23 mouse cellular contexts compared by ENCODE assay signal in the genomic region with DNA sequence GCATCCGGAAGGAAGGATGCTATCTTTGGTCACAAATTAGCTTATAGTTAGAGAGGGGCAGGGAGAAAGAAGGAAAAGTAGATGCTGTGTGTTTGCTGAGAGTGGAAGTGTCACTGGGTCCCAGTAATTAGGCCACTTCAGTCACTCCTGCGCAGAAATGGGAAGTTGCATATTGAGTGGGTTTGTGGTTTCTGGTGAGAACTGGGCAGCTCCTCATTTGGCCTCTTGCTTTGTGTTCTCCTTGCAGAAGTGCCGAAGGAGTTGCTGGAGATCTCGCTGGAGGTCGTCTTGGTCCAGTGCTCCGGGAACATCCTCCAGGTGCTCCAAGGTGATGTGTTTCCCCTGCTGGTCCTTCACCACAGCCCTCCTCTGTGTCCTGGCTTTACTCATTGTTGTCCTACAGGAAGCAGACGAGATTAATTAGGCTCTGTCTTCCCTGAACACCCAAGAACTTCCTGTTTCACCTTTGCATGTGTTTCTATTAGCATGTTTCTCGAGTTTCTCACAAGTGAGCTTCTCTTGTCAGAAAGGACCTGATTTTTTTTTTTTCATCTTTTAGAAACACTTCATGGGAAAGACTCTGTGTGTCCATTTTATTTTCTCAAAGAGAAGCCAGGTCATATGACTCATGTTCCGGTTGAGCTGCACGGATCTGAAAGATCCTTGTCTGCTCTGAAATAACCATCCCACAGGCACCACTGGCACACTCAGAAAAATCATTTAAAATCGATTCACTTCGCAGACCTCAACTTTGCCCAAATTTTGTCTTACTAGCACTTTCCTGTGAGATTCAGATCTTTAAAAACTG.
A peak's percentile ranks its signal among the peaks of the same experiment; 100 is the strongest.
DNase-seq lines count a peak whose midpoint lies in the region; ATAC-seq and TF ChIP-seq lines count a peak whose summit lies in the region.
"Had no signal": no experiment of that assay in that cellular context is flagged by ENCODE, and none has a peak within 500 bp of the region (broad histone marks: within the 10 kb centered on the region; RNA-seq: fewer than 3 reads in every experiment).

No protein-coding gene starts in this region.

- H3K27ac ChIP-seq in kidney, embryonic 14.5 days (ENCODE audit: low read depth, low read length), result no peak overlapping the region
- H3K27ac ChIP-seq: midbrain, embryonic 12.5 days; neural tube, embryonic 15.5 days had no signal

- no peaks in the 10 kb centered on the region for H3K36me3 ChIP-seq in kidney, embryonic 14.5 days (ENCODE audit: control insufficient read depth, insufficient read depth, low read length)
- no peaks in the 10 kb centered on the region for H3K36me3 ChIP-seq in splenic B cell, adult 2 months (ENCODE audit: control insufficient read depth, insufficient read depth, low read length, poor library complexity, severe bottlenecking)

- no peak overlapping the region for H3K4me2 ChIP-seq in kidney, embryonic 14.5 days (replicated peaks; ENCODE audit: low read depth, low read length)
- H3K4me2 ChIP-seq: heart, embryonic 12.5 days; midbrain, embryonic 12.5 days; neural tube, embryonic 15.5 days had no signal

- peak; percentile 55; the same call in 1 of the 2 replicates for ATAC-seq in kidney, embryonic 14.5 days (ENCODE audit: low FRiP score, low TSS enrichment)
- ATAC-seq in granulocyte monocyte progenitor cell, adult 5-6 weeks (replicated peaks; ENCODE audit: poor library complexity, severe bottlenecking), result peak; percentile 91
- ATAC-seq: activated CD4-positive, CD25-positive, alpha-beta regulatory T cell, adult 4 months; CD4-positive, CD25-positive, alpha-beta regulatory T cell, adult 4 months; forebrain, embryonic 16.5 days; hindbrain, embryonic 16.5 days; intestine, postnatal 0 days had no signal

- no peak for TF ChIP-seq CTCF in lung, adult 2 months (IDR thresholded peaks at IDR 0.05; ENCODE audit: insufficient read depth, low read length)

- H3K4me1 ChIP-seq in kidney, embryonic 14.5 days (ENCODE audit: control insufficient read depth, insufficient read depth, low read length), result 0 out of 2 replicates have a peak, but pooled peaks cover 5% of the 10 kb centered on the region
- H3K4me1 ChIP-seq in lung, adult 2 months (ENCODE audit: control insufficient read depth, insufficient read depth, low read length), result no peaks in the 10 kb centered on the region
- H3K4me1 ChIP-seq: heart, embryonic 12.5 days; midbrain, embryonic 12.5 days; neural tube, embryonic 15.5 days had no signal

- H3K9me3 ChIP-seq in kidney, embryonic 14.5 days (ENCODE audit: control insufficient read depth, low read length), result no peaks in the 10 kb centered on the region
- H3K9me3 ChIP-seq: heart, embryonic 12.5 days; midbrain, embryonic 12.5 days; neural tube, embryonic 15.5 days had no signal

- H3K27me3 ChIP-seq in kidney, embryonic 14.5 days (ENCODE audit: control insufficient read depth, insufficient read depth, low read length), result no peaks in the 10 kb centered on the region
- H3K27me3 ChIP-seq in splenic B cell, adult 2 months (ENCODE audit: control insufficient read depth, insufficient read depth, low read length, poor library complexity, severe bottlenecking), result no peaks in the 10 kb centered on the region
- H3K27me3 ChIP-seq: heart, embryonic 12.5 days; midbrain, embryonic 12.5 days; neural tube, embryonic 15.5 days had no signal

- WGBS in kidney, embryonic 14.5 days, result 53% methylated on average over 12 of the region's 12 CpGs
- 56% methylated on average over 12 of the region's 12 CpGs for WGBS in lung, adult 2 months

- no peak for DNase-seq in kidney, postnatal 14 days
- DNase-seq in lung, postnatal 36 days, result peak; percentile 32
- no peak for DNase-seq in lung, adult 2 months
- DNase-seq in splenic B cell, adult 2 months (ENCODE audit: low read depth, low spot score), result peak; percentile 18
- no peak for DNase-seq in cerebellum, adult 18-20 months
- no peak for DNase-seq in retina, embryonic 14.5 days (ENCODE audit: low spot score)
- DNase-seq: adrenal gland, postnatal 14 days; cerebellum, postnatal 25 days; lung, postnatal 10 days; spleen, adult 18-20 months; thymus, postnatal 25 days had no signal

- no peak overlapping the region for H3K4me3 ChIP-seq in kidney, embryonic 14.5 days (ENCODE audit: low read length)
- H3K4me3 ChIP-seq in lung, adult 2 months (replicated peaks; ENCODE audit: extremely low read depth, low read depth, low read length), result no peak overlapping the region
- H3K4me3 ChIP-seq: erythroblast, embryonic 14.5 days; heart, embryonic 12.5 days; midbrain, embryonic 12.5 days; myocyte; neural tube, embryonic 15.5 days had no signal

- no peak overlapping the region for H3K9ac ChIP-seq in kidney, embryonic 14.5 days (ENCODE audit: low read depth, low read length)
- H3K9ac ChIP-seq: heart, embryonic 12.5 days; midbrain, embryonic 12.5 days; neural tube, embryonic 15.5 days had no signal

- TF ChIP-seq POLR2A in lung, adult 2 months (IDR thresholded peaks at IDR 0.05; ENCODE audit: borderline replicate concordance, extremely low read depth, low read depth, low read length), result no peak

Comparison
In these comparisons a context has a peak if more than half of its experiments do, and no peak if none do; other contexts are left out.
1. DNase-seq: peak in lung, postnatal 36 days (single experiment) and splenic B cell, adult 2 months (single experiment); none in kidney, postnatal 14 days (single experiment), lung, adult 2 months (single experiment), cerebellum, adult 18-20 months (0 of 2) and retina, embryonic 14.5 days (single experiment).